Mouse (Mus musculus) heart, postnatal 0 days (tissue): Measurements from ENCODE around the gene C1rl. TPM values are rescaled to one million over a fixed set of nuclear protein-coding genes. Genes with fewer than 3 reads are reported as not detected.
A peak's percentile ranks its signal among the peaks of the same experiment; 100 is the strongest.
"Not testable (repeated sequence)": the region's sequence is repeated elsewhere in the genome, so short reads cannot be mapped to it uniquely, and the experiment has no call there.

Source experiments
- ATAC-seq: fragments of 200-750 bp; cut with Nextera tagmentation; 2 replicates; pipeline ENCODE4 v1.8.0; 2017; ENCODE audit warnings: low read depth, moderate number of reproducible peaks, moderate library complexity; ENCODE audit not compliant: insufficient read depth
- DNase-seq: peaks from one replicate; pipeline ENCODE4 v3.0.0-alpha.2; 2016; ENCODE audit warnings: low spot score
- H3K27ac ChIP-seq: fragments of 300-500 bp; sonication (generic); 2 replicates; pipeline ENCODE4 v1.5.1; 2014; ENCODE audit warnings: low read depth, mild to moderate bottlenecking
- H3K27me3 ChIP-seq: fragments of 300-500 bp; sonication (generic); 2 replicates; pipeline ENCODE4 v1.6.1; 2014; ENCODE audit warnings: low read length, mixed read lengths; ENCODE audit not compliant: control insufficient read depth, insufficient read depth
- H3K36me3 ChIP-seq: fragments of 300-500 bp; sonication (generic); replicated peaks from 2 replicates; pipeline ENCODE4 v1.6.1; 2014; ENCODE audit warnings: low read length, mixed read lengths; ENCODE audit not compliant: control insufficient read depth, insufficient read depth
- H3K4me1 ChIP-seq: fragments of 300-500 bp; sonication (generic); 2 replicates; pipeline ENCODE4 v1.6.1; 2014; ENCODE audit warnings: antibody characterized with exemption; ENCODE audit not compliant: control insufficient read depth, insufficient read depth
- H3K4me2 ChIP-seq: fragments of 300-500 bp; sonication (generic); 2 replicates; pipeline ENCODE4 v1.6.1; 2014; ENCODE audit warnings: low read depth, mild to moderate bottlenecking, low read length, moderate library complexity
- H3K4me3 ChIP-seq: fragments of 300-500 bp; sonication (generic); 2 replicates; pipeline ENCODE4 v1.5.1; 2014; ENCODE audit warnings: low read depth, low read length
- H3K9ac ChIP-seq: fragments of 300-500 bp; sonication (generic); replicated peaks from 2 replicates; pipeline ENCODE4 v1.6.1; 2014; ENCODE audit warnings: low read depth, low read length, mixed read lengths
- H3K9me3 ChIP-seq: fragments of 300-500 bp; sonication (generic); replicated peaks from 2 replicates; pipeline ENCODE4 v1.6.1; 2016; ENCODE audit warnings: low read length; ENCODE audit not compliant: control insufficient read depth
- CTCF ChIP-seq: IDR thresholded peaks from 2 replicates; pipeline ENCODE4 v1.5.1; 2016; ENCODE audit warnings: antibody characterized with exemption, control low read depth, low read depth
- EP300 ChIP-seq: IDR thresholded peaks from 2 replicates; pipeline ENCODE4 v1.6.1; 2016; ENCODE audit warnings: antibody characterized with exemption, low read depth
- WGBS: fragments of 180-500 bp; shearing (Covaris S2); extraction: QIAGEN DNeasy Blood & Tissue Kit; methylation state at CpG from one replicate; pipeline ENCODE4 v1.1.7; 2014; 5-methylcytosine and 5-hydroxymethylcytosine counted together
- polyA plus RNA-seq: library from polyadenylated mRNA; unstranded; fragments of >200 nt; fragmentation: Nextera tagmentation; extraction: Ambion mirVana; gene quantifications from 2 replicates; pipeline ENCODE4 v1.2.1, GENCODE M21; 2015
- total RNA-seq: library from RNA; depleted of rRNA; stranded (reverse); fragments of >200 nt; gene quantifications from 2 replicates; pipeline ENCODE4 v1.2.3, GENCODE M21; 2014; ENCODE audit warnings: low replicate concordance

C1rl gene
- total and polyA plus RNA-seq, 2 experiments from 2014 or later: 0.46 to 0.48 TPM

GRCm38 (mm10) chr6:124508292-124508691 lies 15.4 kb downstream of the C1rl start:
- H3K27me3 ChIP-seq: no peaks in the 10 kb centered on the region
- TF ChIP-seq EP300 (no peak), CTCF (no peak)
- H3K4me2 ChIP-seq: no peak overlapping the region
- no peak overlapping the region for H3K27ac ChIP-seq
- H3K9me3 ChIP-seq: no peaks in the 10 kb centered on the region
- 53% methylated on average over 10 of the region's 10 CpGs for WGBS
- no peak overlapping the region for H3K4me3 ChIP-seq
- H3K36me3 ChIP-seq: no peaks in the 10 kb centered on the region
- no peak for ATAC-seq
- no peaks in the 10 kb centered on the region for H3K4me1 ChIP-seq
- DNase-seq: no peak
- no peak overlapping the region for H3K9ac ChIP-seq

GRCm38 (mm10) chr6:124509192-124509591 lies 16.3 kb downstream of the C1rl start:
- H3K9me3 ChIP-seq, H3K9ac ChIP-seq, DNase-seq, H3K4me2 ChIP-seq, H3K4me1 ChIP-seq, H3K36me3 ChIP-seq, H3K27ac ChIP-seq, H3K4me3 ChIP-seq, H3K27me3 ChIP-seq, ATAC-seq: not testable (repeated sequence)
- WGBS: 83% methylated on average over 4 of the region's 5 CpGs

GRCm38 (mm10) chr6:124511936-124512335 lies 19.0 kb downstream of the C1rl start:
- Histone ChIP-seq H3K36me3 (no peaks in the 10 kb centered on the region), H3K27me3 (no peaks in the 10 kb centered on the region), H3K4me3 (no peak overlapping the region), H3K9me3 (no peaks in the 10 kb centered on the region), H3K4me1 (no peaks in the 10 kb centered on the region), H3K27ac (no peak overlapping the region), H3K9ac (no peak overlapping the region), H3K4me2 (no peak overlapping the region)
- ATAC-seq (no peak), DNase-seq (no peak)
- TF ChIP-seq CTCF: no peak
- TF ChIP-seq EP300: no peak
- WGBS: 55% methylated on average over 6 of the region's 6 CpGs

- Histone ChIP-seq H3K27ac (no peak within 1 kb of the TSS), H3K9me3 (no peaks in the 10 kb centered on the region), H3K4me2 (peak within 1 kb of the TSS; percentile 62), H3K36me3 (no peaks in the 10 kb centered on the region), H3K4me3 (peak within 1 kb of the TSS; percentile 40), H3K9ac (no peak within 1 kb of the TSS), H3K4me1 (no peaks in the 10 kb centered on the region), H3K27me3 (no peaks in the 10 kb centered on the region)
- DNase-seq (peak; percentile 38), ATAC-seq (no peak)
- TF ChIP-seq EP300 (no peak), CTCF (peak; percentile 74)
- WGBS: 6% methylated on average over 6 of the region's 6 CpGs
Observed at GRCm38 (mm10) chr6:124512355-124512836, 19.5 kb downstream of the C1rl start, which contains the start of gene C1ra. C1ra (plus strand) TSS chr6:124512405.

- not testable (repeated sequence) for ATAC-seq, H3K4me2 ChIP-seq, H3K27ac ChIP-seq, H3K27me3 ChIP-seq, DNase-seq, H3K9me3 ChIP-seq, H3K9ac ChIP-seq, H3K4me3 ChIP-seq, H3K36me3 ChIP-seq, H3K4me1 ChIP-seq
- WGBS: 83% methylated on average over 4 of the region's 4 CpGs
Observed at GRCm38 (mm10) chr6:124517733-124518132, 24.8 kb downstream of the C1rl start.

GRCm38 (mm10) chr6:124522082-124522481 lies 29.2 kb downstream of the C1rl start:
- H3K27ac ChIP-seq, H3K27me3 ChIP-seq, H3K4me1 ChIP-seq, H3K9ac ChIP-seq, H3K36me3 ChIP-seq, H3K9me3 ChIP-seq, DNase-seq, H3K4me3 ChIP-seq, H3K4me2 ChIP-seq, ATAC-seq: not testable (repeated sequence)
- WGBS: 54% methylated on average over 7 of the region's 7 CpGs
